Mouse (Mus musculus): ENCODE data around the gene Bet1l.

Bet1l gene

GRCm38 (mm10) chr7:140831447-140831846, 25.9 kb downstream of the Bet1l start:
- no peak for DNase-seq (ENCODE audit: low spot score)

GRCm38 (mm10) chr7:140828171-140828881, 29.1 kb downstream of the Bet1l start:
- peak; percentile 69 for DNase-seq (ENCODE audit: low spot score)

GRCm38 (mm10) chr7:140822731-140823130, 34.6 kb downstream of the Bet1l start:
- no peak for DNase-seq (ENCODE audit: low spot score)

- peak; percentile 59 for DNase-seq (ENCODE audit: low spot score)
Measured at GRCm38 (mm10) chr7:140821653-140822329, 35.6 kb downstream of the Bet1l start, which contains the start of gene Zfp941. Gene Zfp941 (minus strand): TSS chr7:140822178.

- no peak for DNase-seq (ENCODE audit: low spot score)
Measured at GRCm38 (mm10) chr7:140821305-140821652, 36.1 kb downstream of the Bet1l start.

GRCm38 (mm10) chr7:140820173-140820572, 37.2 kb downstream of the Bet1l start:
- no peak for DNase-seq (ENCODE audit: low spot score)

- DNase-seq (ENCODE audit: low spot score), result no peak
Measured at GRCm38 (mm10) chr7:140812850-140813249, 44.5 kb downstream of the Bet1l start.

- peak; percentile 47 for DNase-seq (ENCODE audit: low spot score)
Measured at GRCm38 (mm10) chr7:140811714-140812113, 45.7 kb downstream of the Bet1l start.

GRCm38 (mm10) chr7:140810496-140810895, 46.9 kb downstream of the Bet1l start:
- no peak for DNase-seq (ENCODE audit: low spot score)

GRCm38 (mm10) chr7:140805704-140806103, 51.7 kb downstream of the Bet1l start:
- DNase-seq (ENCODE audit: low spot score), result peak; percentile 79
